Mouse (Mus musculus) forebrain, postnatal 0 days (tissue): ENCODE measurements around the gene Nhej1. TPM values are rescaled to one million over a fixed set of nuclear protein-coding genes. Genes with fewer than 3 reads are reported as not detected.

Experiments used
- ATAC-seq: fragments of 200-750 bp; cut with Nextera tagmentation; 2 replicates; pipeline ENCODE4 v1.8.0; 2017; ENCODE audit warnings: mild to moderate bottlenecking, moderate library complexity
- DNase-seq: peaks from one replicate; pipeline ENCODE4 v3.0.0-alpha.2; 2015
- H3K27ac ChIP-seq: fragments of 300-500 bp; sonication (generic); 2 replicates; pipeline ENCODE4 v1.5.1; 2014; ENCODE audit warnings: low read depth, mild to moderate bottlenecking, antibody characterized with exemption, low read length, moderate library complexity, mixed read lengths
- H3K27me3 ChIP-seq: fragments of 300-500 bp; sonication (generic); 2 replicates; pipeline ENCODE4 v1.6.1; 2014; ENCODE audit warnings: mild to moderate bottlenecking, low read length, mixed read lengths; ENCODE audit not compliant: insufficient read depth
- H3K36me3 ChIP-seq: fragments of 300-500 bp; sonication (generic); 2 replicates; pipeline ENCODE4 v1.6.1; 2014; ENCODE audit warnings: mild to moderate bottlenecking, moderate library complexity; ENCODE audit not compliant: insufficient read depth
- H3K4me1 ChIP-seq: fragments of 300-500 bp; sonication (generic); 2 replicates; pipeline ENCODE4 v1.6.1; 2014; ENCODE audit warnings: antibody characterized with exemption; ENCODE audit not compliant: insufficient read depth
- H3K4me2 ChIP-seq: fragments of 300-500 bp; sonication (generic); 2 replicates; pipeline ENCODE4 v1.6.1; 2014; ENCODE audit warnings: low read depth, mild to moderate bottlenecking, moderate library complexity
- H3K4me3 ChIP-seq: fragments of 300-500 bp; sonication (generic); 2 replicates; pipeline ENCODE4 v1.5.1; 2014; ENCODE audit warnings: low read depth, low read length, mixed read lengths
- H3K9ac ChIP-seq: fragments of 300-500 bp; sonication (generic); 2 replicates; pipeline ENCODE4 v1.6.1; 2014; ENCODE audit warnings: mild to moderate bottlenecking
- H3K9me3 ChIP-seq: fragments of 300-500 bp; sonication (generic); 2 replicates; pipeline ENCODE4 v1.6.1; 2016; ENCODE audit warnings: low read length
- CTCF ChIP-seq: sonication (generic); IDR thresholded peaks from 2 replicates; pipeline ENCODE4 v1.5.1; 2016; ENCODE audit warnings: antibody characterized with exemption, control low read depth, low read depth
- WGBS: fragments of 180-500 bp; shearing (Covaris S2); extraction: QIAGEN DNeasy Blood & Tissue Kit; methylation state at CpG from one replicate; pipeline ENCODE4 v1.1.7; 2014; 5-methylcytosine and 5-hydroxymethylcytosine counted together
- polyA plus RNA-seq: library from polyadenylated mRNA; unstranded; fragments of >200 nt; fragmentation: Nextera tagmentation; extraction: Ambion mirVana; gene quantifications from 2 replicates; pipeline ENCODE4 v1.2.1, GENCODE M21; 2015
- total RNA-seq: library from RNA; depleted of rRNA; stranded (reverse); fragments of >200 nt; gene quantifications from 2 replicates; pipeline ENCODE4 v1.2.3, GENCODE M21; 2014

Nhej1 gene
- total and polyA plus RNA-seq, 2 experiments from 2014 or later, result 3.6 to 3.9 TPM

- 4% methylated on average over 20 of the region's 20 CpGs for WGBS
- Histone ChIP-seq H3K9ac (no peak overlapping the region), H3K27ac (no peak overlapping the region), H3K27me3 (peaks cover 71% of the 10 kb centered on the region), H3K4me2 (no peak overlapping the region), H3K9me3 (no peaks in the 10 kb centered on the region), H3K4me3 (0 out of 2 replicates have a peak overlapping the region, but pooled peaks have one; percentile 7), H3K4me1 (0 out of 2 replicates have a peak, but pooled peaks cover 18% of the 10 kb centered on the region), H3K36me3 (no peaks in the 10 kb centered on the region)
- ATAC-seq (peak; percentile 85), DNase-seq (peak; percentile 69)
- peak; percentile 82 for TF ChIP-seq CTCF
These were observed 176.0 kb downstream of the Nhej1 start for GRCm38 (mm10) chr1:74948784-74949665.

- no peaks in the 10 kb centered on the region for H3K36me3 ChIP-seq
- ATAC-seq, result no peak
- TF ChIP-seq CTCF, result no peak
- no peak overlapping the region for H3K27ac ChIP-seq
- H3K9ac ChIP-seq, result peak overlapping the region; percentile 31; the same call in 1 of the 2 replicates
- 0 out of 2 replicates have a peak, but pooled peaks cover 18% of the 10 kb centered on the region for H3K4me1 ChIP-seq
- peak overlapping the region; percentile 48 for H3K4me2 ChIP-seq
- 1% methylated on average over 41 of the region's 41 CpGs for WGBS
- H3K9me3 ChIP-seq, result no peaks in the 10 kb centered on the region
- peaks cover 63% of the 10 kb centered on the region for H3K27me3 ChIP-seq
- no peak for DNase-seq
- H3K4me3 ChIP-seq, result peak overlapping the region; percentile 29
These were observed 176.9 kb downstream of the Nhej1 start for GRCm38 (mm10) chr1:74947986-74948670.

DNA sequence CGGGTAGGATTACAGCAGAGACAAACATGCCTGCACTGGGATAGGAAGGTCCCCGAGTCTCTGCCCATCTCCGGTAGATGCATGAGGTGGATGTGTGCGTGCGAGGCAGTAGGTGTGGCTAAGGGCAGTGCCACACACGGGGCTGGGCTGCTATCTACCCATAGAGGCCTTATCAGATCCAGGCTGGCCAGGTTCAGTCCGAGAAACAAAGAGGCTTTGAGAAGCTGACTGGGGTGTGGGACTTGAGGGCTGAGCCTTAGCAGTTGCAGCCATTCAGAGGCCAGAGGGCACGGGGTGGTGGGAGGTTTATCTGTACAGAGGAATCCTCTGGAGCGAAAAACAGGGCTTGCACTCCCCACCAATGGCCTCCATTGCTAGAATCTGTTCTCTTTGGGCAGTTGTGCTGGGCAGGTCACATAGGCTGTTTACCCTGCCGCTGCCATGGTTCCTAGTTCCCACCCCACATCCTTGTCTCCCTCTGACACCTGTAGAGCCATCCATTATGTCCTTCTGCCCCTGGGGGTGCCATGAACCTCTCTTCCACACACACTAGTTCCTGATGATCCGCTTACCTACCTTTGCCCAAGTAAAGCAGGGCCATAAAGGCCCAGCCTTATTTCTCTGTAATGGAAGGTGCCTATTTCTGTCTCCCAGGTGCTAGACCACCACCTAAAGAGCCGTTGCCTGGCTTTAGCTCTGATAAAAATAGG, 183.2 kb downstream of the Nhej1 start:
- Histone ChIP-seq H3K4me3 (no peak overlapping the region), H3K4me1 (no peaks in the 10 kb centered on the region), H3K27me3 (peaks cover 13% of the 10 kb centered on the region), H3K9me3 (no peaks in the 10 kb centered on the region), H3K4me2 (no peak overlapping the region), H3K36me3 (no peaks in the 10 kb centered on the region), H3K9ac (no peak overlapping the region), H3K27ac (no peak overlapping the region)
- DNase-seq, result no peak
- ATAC-seq, result no peak
- TF ChIP-seq CTCF, result no peak
- 59% methylated on average over 12 of the region's 12 CpGs for WGBS

GRCm38 (mm10) chr1:74939762-74940161, 185.2 kb downstream of the Nhej1 start:
- no peak overlapping the region for H3K27ac ChIP-seq
- 7% methylated on average over 3 of the region's 3 CpGs for WGBS
- H3K4me2 ChIP-seq, result no peak overlapping the region
- H3K4me3 ChIP-seq, result no peak overlapping the region
- no peaks in the 10 kb centered on the region for H3K9me3 ChIP-seq
- DNase-seq (no peak), ATAC-seq (no peak)
- no peak for TF ChIP-seq CTCF
- peaks cover 17% of the 10 kb centered on the region for H3K27me3 ChIP-seq
- H3K9ac ChIP-seq, result no peak overlapping the region
- H3K36me3 ChIP-seq, result no peaks in the 10 kb centered on the region
- no peaks in the 10 kb centered on the region for H3K4me1 ChIP-seq

GRCm38 (mm10) chr1:74936221-74936830, 188.7 kb downstream of the Nhej1 start:
- Histone ChIP-seq H3K27me3 (peaks cover 17% of the 10 kb centered on the region), H3K4me2 (no peak overlapping the region), H3K9me3 (no peaks in the 10 kb centered on the region), H3K4me3 (no peak overlapping the region), H3K9ac (no peak overlapping the region), H3K36me3 (no peaks in the 10 kb centered on the region), H3K4me1 (no peaks in the 10 kb centered on the region), H3K27ac (no peak overlapping the region)
- DNase-seq (no peak), ATAC-seq (no peak)
- no peak for TF ChIP-seq CTCF
- 32% methylated on average over 12 of the region's 12 CpGs for WGBS

DNA sequence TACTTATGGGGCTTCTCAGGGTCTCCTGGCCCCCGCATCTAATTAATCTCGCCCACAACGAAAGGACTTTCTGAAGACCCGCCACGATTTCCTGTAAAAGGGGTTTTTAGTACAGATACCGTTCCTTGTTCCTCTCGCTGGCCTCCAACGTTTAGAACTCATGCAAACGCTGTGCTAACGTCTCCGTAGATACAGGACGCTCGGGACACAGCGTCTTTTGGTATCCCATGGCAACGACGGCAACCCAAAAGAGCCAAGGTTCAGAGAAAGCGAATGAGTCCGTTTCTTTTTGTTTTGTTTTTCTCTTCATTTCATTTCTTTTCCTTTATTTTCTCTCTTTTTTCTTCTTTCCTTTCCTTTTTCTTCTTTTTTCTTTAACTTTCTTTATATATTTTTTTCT, 189.6 kb downstream of the Nhej1 start, which contains the start of gene Cfap65:
Cfap65 (minus strand) TSS at position 198 of the 400 bp plus-strand sequence.
- Histone ChIP-seq H3K4me3 (peak within 1 kb of the TSS; percentile 35), H3K4me2 (peak within 1 kb of the TSS; percentile 55)

More for the DNA sequence above, 189.6 kb downstream of the Nhej1 start, which contains the start of gene Cfap65:
- H3K27ac ChIP-seq, result no peak within 1 kb of the TSS
- DNase-seq, result peak; percentile 87
- no peak for TF ChIP-seq CTCF
- peak within 1 kb of the TSS; percentile 4; the same call in 1 of the 2 replicates for H3K9ac ChIP-seq
- H3K9me3 ChIP-seq, result no peaks in the 10 kb centered on the region
- H3K4me1 ChIP-seq, result no peaks in the 10 kb centered on the region
- H3K36me3 ChIP-seq, result no peaks in the 10 kb centered on the region
- WGBS, result 2% methylated on average over 18 of the region's 18 CpGs
- peaks cover 17% of the 10 kb centered on the region for H3K27me3 ChIP-seq
- ATAC-seq, result peak; percentile 90
